Mouse (Mus musculus) erythroblast, adult 5-6 weeks (primary cell): ENCODE results near the gene Gm20661. TPM values are rescaled to one million over a fixed set of nuclear protein-coding genes. Genes with fewer than 3 reads are reported as not detected.

Experiments
- ATAC-seq: replicated peaks from 2 replicates; pipeline ENCODE4 v1.8.0; 2016; ENCODE audit warnings: moderate number of reproducible peaks, mild to moderate bottlenecking, moderate TSS enrichment, inconsistent platforms; ENCODE audit not compliant: poor library complexity, low FRiP score, severe bottlenecking
- total RNA-seq, 2 experiments: library from RNA; stranded (forward) in 1 of 2; stranded (reverse) in 1 of 2; fragments of 150-400 nt in 1 of 2; fragments of 200-764, 138-1000 nt in 1 of 2; gene quantifications; 2 replicates each; pipeline versions ENCODE4 v1.2.3 to v1.2.4; 2015 to 2017; ENCODE audit warnings: low replicate concordance in 2 of 2

Gm20661 gene
- 0.96 and 4.4 TPM in 2 replicates for total RNA-seq (2015; ENCODE audit: low replicate concordance)
- 5.3 and 12.9 TPM in 2 replicates for total RNA-seq (2017; ENCODE audit: low replicate concordance)

GRCm38 (mm10) chr9:107982681-107983346 lies at the start of gene Gm20661:
Gene Gm20661, plus strand, starts transcription at chr9:107983058.
- peak; percentile 56 for ATAC-seq

GRCm38 (mm10) chr9:107934146-107934545 lies 48.7 kb upstream of the Gm20661 start:
- ATAC-seq: no peak

- ATAC-seq: no peak
Observed at GRCm38 (mm10) chr9:107935374-107935773, 47.5 kb upstream of the Gm20661 start, which contains the start of gene Camkv. Gene Camkv, plus strand, starts transcription at chr9:107935674.

- no peak for ATAC-seq
Observed at GRCm38 (mm10) chr9:107935790-107936214, 47.1 kb upstream of the Gm20661 start.

GRCm38 (mm10) chr9:107936215-107936822 lies 46.5 kb upstream of the Gm20661 start:
- no peak for ATAC-seq

- no peak for ATAC-seq
Observed at GRCm38 (mm10) chr9:107936831-107937230, 46.0 kb upstream of the Gm20661 start.

GRCm38 (mm10) chr9:107947241-107948194 lies 35.3 kb upstream of the Gm20661 start:
- peak; percentile 50 for ATAC-seq

- no peak for ATAC-seq
Observed at GRCm38 (mm10) chr9:107949184-107949921, 33.5 kb upstream of the Gm20661 start.

GRCm38 (mm10) chr9:107949922-107950235 lies 33.0 kb upstream of the Gm20661 start, which contains the start of gene Traip:
Gene Traip, plus strand, starts transcription at chr9:107950136.
- ATAC-seq: no peak

GRCm38 (mm10) chr9:107950460-107951355 lies 32.1 kb upstream of the Gm20661 start:
- peak; percentile 90 for ATAC-seq

- ATAC-seq: no peak
Observed at GRCm38 (mm10) chr9:107955613-107956289, 27.1 kb upstream of the Gm20661 start.

GRCm38 (mm10) chr9:107957141-107957540 lies 25.7 kb upstream of the Gm20661 start:
- no peak for ATAC-seq

- ATAC-seq: no peak
Observed at GRCm38 (mm10) chr9:107959896-107960295, 23.0 kb upstream of the Gm20661 start.

GRCm38 (mm10) chr9:107960928-107961327 lies 21.9 kb upstream of the Gm20661 start:
- no peak for ATAC-seq

GRCm38 (mm10) chr9:107961351-107961762 lies 21.5 kb upstream of the Gm20661 start:
- no peak for ATAC-seq

- ATAC-seq: no peak
Observed at GRCm38 (mm10) chr9:107961881-107962280, 21.0 kb upstream of the Gm20661 start.

GRCm38 (mm10) chr9:107962916-107963315 lies 19.9 kb upstream of the Gm20661 start:
- ATAC-seq: no peak

GRCm38 (mm10) chr9:107963700-107964099 lies 19.2 kb upstream of the Gm20661 start:
- ATAC-seq: peak; percentile 76
